Mouse (Mus musculus): ENCODE measurements around the gene Utrn. TPM values are rescaled to one million over a fixed set of nuclear protein-coding genes. Genes with fewer than 3 reads are reported as not detected.
A peak's percentile ranks its signal among the peaks of the same experiment; 100 is the strongest.

Utrn gene
- total and polyA plus RNA-seq, 3 experiments, result 9.4 to 115 (median 71.5) TPM

- Histone ChIP-seq H3K4me3 (ENCODE audit: low read depth, low read length) (no peak overlapping the region), H3K9me3 (replicated peaks) (no peaks in the 10 kb centered on the region), H3K27me3 (ENCODE audit: insufficient read depth, low read length) (no peaks in the 10 kb centered on the region), H3K36me3 (replicated peaks) (peaks cover 64% of the 10 kb centered on the region), H3K4me1 (ENCODE audit: insufficient read depth, low read depth, low read length) (peaks cover 56% of the 10 kb centered on the region)
- DNase-seq (ENCODE audit: low spot score) (no peak), ATAC-seq (ENCODE audit: extremely low read depth, insufficient number of reproducible peaks, low FRiP score, poor library complexity, severe bottlenecking) (no peak)
- TF ChIP-seq POLR2AphosphoS5 (IDR thresholded peaks at IDR 0.05; ENCODE audit: insufficient replicate concordance, low read depth, low read length) (no peak), GATA1 (IDR thresholded peaks at IDR 0.05; ENCODE audit: borderline replicate concordance, low read length) (no peak), CTCF (IDR thresholded peaks at IDR 0.05; ENCODE audit: low read depth, low read length) (no peak), TAL1 (conservative IDR thresholded peaks at IDR 0.05; ENCODE audit: low read depth, low read length) (no peak), GATA2 (IDR thresholded peaks at IDR 0.05; ENCODE audit: borderline replicate concordance, low read depth, low read length) (no peak)
Measured at GRCm38 (mm10) chr10:12703526-12703925, 165.6 kb downstream of the Utrn start.

GRCm38 (mm10) chr10:12702140-12702539 lies 167.0 kb downstream of the Utrn start:
- Histone ChIP-seq H3K36me3 (replicated peaks) (peaks cover 62% of the 10 kb centered on the region), H3K4me1 (ENCODE audit: insufficient read depth, low read depth, low read length) (peaks cover 57% of the 10 kb centered on the region), H3K27me3 (ENCODE audit: insufficient read depth, low read length) (no peaks in the 10 kb centered on the region), H3K4me3 (ENCODE audit: low read depth, low read length) (no peak overlapping the region), H3K9me3 (replicated peaks) (no peaks in the 10 kb centered on the region)
- DNase-seq (ENCODE audit: low spot score) (peak; percentile 23), ATAC-seq (ENCODE audit: extremely low read depth, insufficient number of reproducible peaks, low FRiP score, poor library complexity, severe bottlenecking) (peak; percentile 66; the same call in 1 of the 2 replicates)
- TF ChIP-seq GATA1 (IDR thresholded peaks at IDR 0.05; ENCODE audit: borderline replicate concordance, low read length), result no peak
- no peak for TF ChIP-seq CTCF (IDR thresholded peaks at IDR 0.05; ENCODE audit: low read depth, low read length)
- no peak for TF ChIP-seq GATA2 (IDR thresholded peaks at IDR 0.05; ENCODE audit: borderline replicate concordance, low read depth, low read length)
- peak; percentile 30; the same call in 1 of the 2 replicates for TF ChIP-seq TAL1 (conservative IDR thresholded peaks at IDR 0.05; ENCODE audit: low read depth, low read length)
- TF ChIP-seq POLR2AphosphoS5 (IDR thresholded peaks at IDR 0.05; ENCODE audit: insufficient replicate concordance, low read depth, low read length), result no peak

DNA sequence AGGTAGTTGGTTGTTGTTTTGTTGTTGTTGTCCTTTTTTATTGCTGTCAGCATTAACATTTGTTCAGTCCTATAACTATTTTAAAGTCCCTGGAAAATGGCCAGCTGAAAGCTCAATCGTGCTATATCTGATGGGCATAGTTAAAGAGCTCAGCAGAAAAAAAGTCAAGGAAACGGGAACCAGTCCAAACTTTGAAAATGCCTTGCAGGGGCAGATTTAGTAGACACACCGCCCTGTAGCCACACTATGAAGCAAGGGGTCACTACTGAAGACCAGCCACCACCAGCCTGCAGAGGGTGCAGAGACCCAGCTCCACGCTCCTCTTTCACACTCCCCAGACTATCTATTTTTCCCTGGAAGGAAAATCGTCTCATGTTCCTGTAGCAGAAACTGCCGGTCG lies 167.5 kb downstream of the Utrn start:
- no peak for TF ChIP-seq GATA1 (IDR thresholded peaks at IDR 0.05; ENCODE audit: borderline replicate concordance, low read length)
- TF ChIP-seq CTCF (IDR thresholded peaks at IDR 0.05; ENCODE audit: low read depth, low read length), result no peak
- TF ChIP-seq GATA2 (IDR thresholded peaks at IDR 0.05; ENCODE audit: borderline replicate concordance, low read depth, low read length), result no peak
- no peak for TF ChIP-seq POLR2AphosphoS5 (IDR thresholded peaks at IDR 0.05; ENCODE audit: insufficient replicate concordance, low read depth, low read length)
- no peak for TF ChIP-seq TAL1 (conservative IDR thresholded peaks at IDR 0.05; ENCODE audit: low read depth, low read length)
- peaks cover 56% of the 10 kb centered on the region for H3K4me1 ChIP-seq (ENCODE audit: insufficient read depth, low read depth, low read length)

GRCm38 (mm10) chr10:12700576-12700975 lies 168.6 kb downstream of the Utrn start:
- H3K4me1 ChIP-seq (ENCODE audit: insufficient read depth, low read depth, low read length), result peaks cover 51% of the 10 kb centered on the region

More for the DNA sequence above, 167.5 kb downstream of the Utrn start:
- ATAC-seq (ENCODE audit: extremely low read depth, insufficient number of reproducible peaks, low FRiP score, poor library complexity, severe bottlenecking), result no peak
- no peak overlapping the region for H3K4me3 ChIP-seq (ENCODE audit: low read depth, low read length)
- no peak for DNase-seq (ENCODE audit: low spot score)
- H3K27me3 ChIP-seq (ENCODE audit: insufficient read depth, low read length), result no peaks in the 10 kb centered on the region
- H3K9me3 ChIP-seq (replicated peaks), result no peaks in the 10 kb centered on the region
- peaks cover 61% of the 10 kb centered on the region for H3K36me3 ChIP-seq (replicated peaks)

DNA sequence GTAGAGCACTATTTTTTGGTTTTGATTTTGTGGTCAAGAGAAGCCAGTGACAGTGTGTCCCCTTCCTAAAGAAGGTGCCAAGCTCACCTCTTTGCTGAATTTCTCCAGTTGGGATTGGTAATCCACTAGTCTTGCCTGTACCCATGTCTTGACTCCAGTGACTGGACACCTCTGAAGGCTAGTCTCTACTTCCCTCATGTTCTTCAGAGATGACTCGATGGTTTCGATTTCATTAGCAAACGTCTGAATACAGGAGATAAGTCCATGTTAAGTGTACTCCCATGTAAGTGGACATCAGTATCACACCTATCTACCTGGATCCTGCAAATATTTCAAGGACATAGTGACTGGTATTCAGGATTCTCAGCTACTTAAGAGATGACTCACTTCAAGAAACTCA lies 171.3 kb downstream of the Utrn start:
- Histone ChIP-seq H3K9me3 (replicated peaks) (no peaks in the 10 kb centered on the region), H3K36me3 (replicated peaks) (peaks cover 56% of the 10 kb centered on the region), H3K4me3 (ENCODE audit: low read depth, low read length) (no peak overlapping the region), H3K27me3 (ENCODE audit: insufficient read depth, low read length) (no peaks in the 10 kb centered on the region), H3K4me1 (ENCODE audit: insufficient read depth, low read depth, low read length) (peaks cover 36% of the 10 kb centered on the region)
- DNase-seq (ENCODE audit: low spot score) (no peak), ATAC-seq (ENCODE audit: extremely low read depth, insufficient number of reproducible peaks, low FRiP score, poor library complexity, severe bottlenecking) (no peak)
- TF ChIP-seq GATA1 (IDR thresholded peaks at IDR 0.05; ENCODE audit: borderline replicate concordance, low read length) (no peak), GATA2 (IDR thresholded peaks at IDR 0.05; ENCODE audit: borderline replicate concordance, low read depth, low read length) (no peak), CTCF (IDR thresholded peaks at IDR 0.05; ENCODE audit: low read depth, low read length) (no peak), TAL1 (conservative IDR thresholded peaks at IDR 0.05; ENCODE audit: low read depth, low read length) (no peak), POLR2AphosphoS5 (IDR thresholded peaks at IDR 0.05; ENCODE audit: insufficient replicate concordance, low read depth, low read length) (no peak)

More at GRCm38 (mm10) chr10:12700576-12700975, 168.6 kb downstream of the Utrn start:
- no peaks in the 10 kb centered on the region for H3K27me3 ChIP-seq (ENCODE audit: insufficient read depth, low read length)
- H3K4me3 ChIP-seq (ENCODE audit: low read depth, low read length), result no peak overlapping the region
- ATAC-seq (ENCODE audit: extremely low read depth, insufficient number of reproducible peaks, low FRiP score, poor library complexity, severe bottlenecking), result no peak
- no peaks in the 10 kb centered on the region for H3K9me3 ChIP-seq (replicated peaks)
- no peak for TF ChIP-seq TAL1 (conservative IDR thresholded peaks at IDR 0.05; ENCODE audit: low read depth, low read length)
- TF ChIP-seq CTCF (IDR thresholded peaks at IDR 0.05; ENCODE audit: low read depth, low read length), result no peak
- no peak for TF ChIP-seq GATA2 (IDR thresholded peaks at IDR 0.05; ENCODE audit: borderline replicate concordance, low read depth, low read length)
- H3K36me3 ChIP-seq (replicated peaks), result peaks cover 61% of the 10 kb centered on the region
- no peak for DNase-seq (ENCODE audit: low spot score)

GRCm38 (mm10) chr10:12696704-12697103 lies 172.5 kb downstream of the Utrn start:
- Histone ChIP-seq H3K4me1 (ENCODE audit: insufficient read depth, low read depth, low read length) (peaks cover 24% of the 10 kb centered on the region), H3K27me3 (ENCODE audit: insufficient read depth, low read length) (no peaks in the 10 kb centered on the region), H3K9me3 (replicated peaks) (no peaks in the 10 kb centered on the region), H3K36me3 (replicated peaks) (peaks cover 55% of the 10 kb centered on the region), H3K4me3 (ENCODE audit: low read depth, low read length) (no peak overlapping the region)
- DNase-seq (ENCODE audit: low spot score), result no peak
- no peak for ATAC-seq (ENCODE audit: extremely low read depth, insufficient number of reproducible peaks, low FRiP score, poor library complexity, severe bottlenecking)
- TF ChIP-seq TAL1 (conservative IDR thresholded peaks at IDR 0.05; ENCODE audit: low read depth, low read length) (no peak), POLR2AphosphoS5 (IDR thresholded peaks at IDR 0.05; ENCODE audit: insufficient replicate concordance, low read depth, low read length) (no peak), CTCF (IDR thresholded peaks at IDR 0.05; ENCODE audit: low read depth, low read length) (no peak), GATA2 (IDR thresholded peaks at IDR 0.05; ENCODE audit: borderline replicate concordance, low read depth, low read length) (no peak), GATA1 (IDR thresholded peaks at IDR 0.05; ENCODE audit: borderline replicate concordance, low read length) (no peak)
